Mouse (Mus musculus) spleen, adult 2 months (tissue): ENCODE results near the gene Vmn1r44.

Source experiments
- CTCF ChIP-seq: fragments of 200-500 bp; IDR thresholded peaks from 2 replicates; pipeline ENCODE4 v1.5.1; 2011; ENCODE audit warnings: mild to moderate bottlenecking, inconsistent platforms; ENCODE audit not compliant: insufficient read depth, insufficient read length, insufficient replicate concordance; ENCODE audit errors: extremely low read depth
- POLR2A ChIP-seq: fragments of 200-500 bp; IDR thresholded peaks from 2 replicates; pipeline ENCODE4 v1.6.1; 2011; ENCODE audit warnings: low read depth, low read length, inconsistent platforms

DNA sequence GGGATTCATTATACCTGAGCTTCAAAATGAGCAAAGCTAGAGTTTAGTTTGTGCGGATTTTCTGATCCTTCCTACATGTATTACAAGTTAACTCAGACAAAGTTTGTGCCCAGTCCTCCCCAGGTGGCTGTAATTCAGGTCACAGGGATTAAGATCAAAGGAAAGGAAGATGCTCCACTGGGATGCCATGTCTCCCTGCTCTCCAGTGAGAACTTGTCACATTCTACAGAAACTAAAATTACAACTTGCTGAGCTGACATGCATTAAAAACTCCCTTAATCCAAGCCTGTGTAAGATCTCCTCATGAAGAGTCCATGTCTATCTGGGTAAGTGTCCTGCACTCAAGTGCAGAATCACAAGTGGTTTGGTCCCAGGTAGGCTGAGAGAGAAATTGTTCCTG, at the start of gene Vmn1r44:
- TF ChIP-seq CTCF (no peak), POLR2A (no peak)
